Mouse (Mus musculus): ENCODE measurements at regions not wholly inside any gene's neighbourhood (a gene's known extent, or its start where the extent isn't known, plus 50 kb on each side); places are given as distances from the start of the nearest gene placed in this dataset.
A peak's percentile ranks its signal among the peaks of the same experiment; 100 is the strongest.

GRCm38 (mm10) chr5:133806891-133807290 lies 292.6 kb upstream of the Castor2 start:
- no peaks in the 10 kb centered on the region; the same call in 1 of the 2 replicates for H3K4me1 ChIP-seq (ENCODE audit: control insufficient read depth, insufficient read depth, low read length)
- no peak for ATAC-seq (ENCODE audit: low FRiP score)
- H3K36me3 ChIP-seq (ENCODE audit: control insufficient read depth, insufficient read depth, low read length) = no peaks in the 10 kb centered on the region
- no peak overlapping the region for H3K4me3 ChIP-seq (ENCODE audit: low read depth, low read length)
- H3K9me3 ChIP-seq (ENCODE audit: control insufficient read depth, low read length) = no peaks in the 10 kb centered on the region
- WGBS = 56% methylated on average over 7 of the region's 7 CpGs
- no peak for DNase-seq (ENCODE audit: low spot score, missing footprints)
- H3K27me3 ChIP-seq (ENCODE audit: control insufficient read depth, insufficient read depth, low read length) = no peaks in the 10 kb centered on the region
- no peak overlapping the region for H3K27ac ChIP-seq (ENCODE audit: low read depth, low read length)
- no peak overlapping the region for H3K4me2 ChIP-seq
- H3K9ac ChIP-seq (ENCODE audit: low read length) = no peak overlapping the region

GRCm38 (mm10) chr5:133802001-133802400 lies 297.5 kb upstream of the Castor2 start:
- H3K4me3 ChIP-seq (ENCODE audit: low read depth, low read length) = no peak overlapping the region
- H3K27ac ChIP-seq (ENCODE audit: low read depth, low read length) = no peak overlapping the region
- H3K36me3 ChIP-seq (ENCODE audit: control insufficient read depth, insufficient read depth, low read length) = no peaks in the 10 kb centered on the region
- H3K4me2 ChIP-seq = no peak overlapping the region
- WGBS = 81% methylated on average over 3 of the region's 3 CpGs
- no peaks in the 10 kb centered on the region for H3K9me3 ChIP-seq (ENCODE audit: control insufficient read depth, low read length)
- no peaks in the 10 kb centered on the region for H3K27me3 ChIP-seq (ENCODE audit: control insufficient read depth, insufficient read depth, low read length)
- DNase-seq (ENCODE audit: low spot score, missing footprints) = peak; percentile 85
- no peaks in the 10 kb centered on the region for H3K4me1 ChIP-seq (ENCODE audit: control insufficient read depth, insufficient read depth, low read length)
- ATAC-seq (ENCODE audit: low FRiP score) = no peak
- H3K9ac ChIP-seq (ENCODE audit: low read length) = no peak overlapping the region

DNA sequence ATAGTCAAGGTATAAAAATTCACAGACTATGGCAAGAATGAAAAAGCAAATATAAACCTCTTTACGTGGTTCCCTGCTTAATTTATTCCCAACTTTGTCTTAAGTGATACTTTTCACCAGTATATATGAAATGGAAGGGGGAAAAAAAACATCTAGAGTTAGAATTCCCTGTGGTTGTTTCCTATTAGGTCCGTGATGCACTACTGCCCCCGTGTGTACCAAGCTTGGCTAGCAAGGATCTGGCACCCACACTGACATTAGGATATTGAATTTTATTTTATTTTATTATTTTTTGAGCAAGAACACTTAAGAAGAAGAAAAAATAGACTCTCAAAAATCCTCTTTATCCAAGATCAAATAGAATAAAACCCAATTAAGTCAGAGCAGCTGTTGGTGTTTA lies 303.9 kb upstream of the Castor2 start:
- H3K27me3 ChIP-seq (ENCODE audit: control insufficient read depth, insufficient read depth, low read length) = no peaks in the 10 kb centered on the region
- H3K9ac ChIP-seq (ENCODE audit: low read length) = no peak overlapping the region
- ATAC-seq (ENCODE audit: low FRiP score) (no peak), DNase-seq (ENCODE audit: low spot score, missing footprints) (peak; percentile 93)
- no peak overlapping the region for H3K4me2 ChIP-seq
- no peaks in the 10 kb centered on the region for H3K9me3 ChIP-seq (ENCODE audit: control insufficient read depth, low read length)
- no peaks in the 10 kb centered on the region for H3K36me3 ChIP-seq (ENCODE audit: control insufficient read depth, insufficient read depth, low read length)
- no peak overlapping the region for H3K27ac ChIP-seq (ENCODE audit: low read depth, low read length)
- 38% methylated on average over 3 of the region's 3 CpGs for WGBS
- H3K4me3 ChIP-seq (ENCODE audit: low read depth, low read length) = no peak overlapping the region
- H3K4me1 ChIP-seq (ENCODE audit: control insufficient read depth, insufficient read depth, low read length) = no peaks in the 10 kb centered on the region

- Histone ChIP-seq H3K27ac (ENCODE audit: low read depth, low read length) (no peak overlapping the region), H3K4me3 (ENCODE audit: low read depth, low read length) (no peak overlapping the region), H3K9me3 (ENCODE audit: control insufficient read depth, low read length) (no peaks in the 10 kb centered on the region), H3K4me1 (ENCODE audit: control insufficient read depth, insufficient read depth, low read length) (no peaks in the 10 kb centered on the region), H3K27me3 (ENCODE audit: control insufficient read depth, insufficient read depth, low read length) (no peaks in the 10 kb centered on the region), H3K9ac (ENCODE audit: low read length) (no peak overlapping the region), H3K36me3 (ENCODE audit: control insufficient read depth, insufficient read depth, low read length) (no peaks in the 10 kb centered on the region), H3K4me2 (no peak overlapping the region)
- 79% methylated on average over 6 of the region's 6 CpGs for WGBS
- ATAC-seq (ENCODE audit: low FRiP score) (no peak), DNase-seq (ENCODE audit: low spot score, missing footprints) (no peak)
These were observed 308.8 kb upstream of the Castor2 start for GRCm38 (mm10) chr5:133790726-133791125.

DNA sequence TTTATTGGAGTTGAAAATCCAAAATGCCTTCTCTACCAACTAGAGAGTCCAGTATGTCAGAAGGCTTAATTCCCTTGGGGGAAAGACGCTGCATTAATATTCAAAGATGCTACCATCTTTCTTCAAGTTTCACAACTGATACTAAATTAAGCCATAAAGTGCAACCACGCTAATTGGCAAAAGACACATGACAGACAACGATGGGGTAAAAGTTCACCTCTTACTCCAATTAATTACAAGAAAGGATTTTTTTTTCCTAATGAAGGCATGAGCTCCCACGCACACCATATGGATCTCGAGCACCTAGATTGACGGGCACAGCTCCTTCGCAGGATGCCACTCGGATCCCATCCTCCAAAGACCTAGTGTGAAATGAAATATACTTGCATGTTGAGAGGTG lies 311.5 kb upstream of the Castor2 start:
- DNase-seq (ENCODE audit: low spot score, missing footprints) = no peak
- no peak overlapping the region for H3K4me3 ChIP-seq (ENCODE audit: low read depth, low read length)
- no peaks in the 10 kb centered on the region for H3K36me3 ChIP-seq (ENCODE audit: control insufficient read depth, insufficient read depth, low read length)
- H3K9me3 ChIP-seq (ENCODE audit: control insufficient read depth, low read length) = no peaks in the 10 kb centered on the region
- 95% methylated on average over 8 of the region's 8 CpGs for WGBS
- no peak overlapping the region for H3K9ac ChIP-seq (ENCODE audit: low read length)
- ATAC-seq (ENCODE audit: low FRiP score) = no peak
- no peak overlapping the region for H3K27ac ChIP-seq (ENCODE audit: low read depth, low read length)
- no peaks in the 10 kb centered on the region for H3K27me3 ChIP-seq (ENCODE audit: control insufficient read depth, insufficient read depth, low read length)
- no peak overlapping the region for H3K4me2 ChIP-seq
- no peaks in the 10 kb centered on the region for H3K4me1 ChIP-seq (ENCODE audit: control insufficient read depth, insufficient read depth, low read length)

- H3K4me1 ChIP-seq (ENCODE audit: control insufficient read depth, insufficient read depth, low read length) = no peaks in the 10 kb centered on the region
- WGBS = 86% methylated on average over 7 of the region's 7 CpGs
- H3K9ac ChIP-seq (ENCODE audit: low read length) = no peak overlapping the region
- no peaks in the 10 kb centered on the region for H3K36me3 ChIP-seq (ENCODE audit: control insufficient read depth, insufficient read depth, low read length)
- H3K27me3 ChIP-seq (ENCODE audit: control insufficient read depth, insufficient read depth, low read length) = no peaks in the 10 kb centered on the region
- DNase-seq (ENCODE audit: low spot score, missing footprints) (no peak), ATAC-seq (ENCODE audit: low FRiP score) (no peak)
- no peaks in the 10 kb centered on the region for H3K9me3 ChIP-seq (ENCODE audit: control insufficient read depth, low read length)
- H3K4me2 ChIP-seq = no peak overlapping the region
- no peak overlapping the region for H3K27ac ChIP-seq (ENCODE audit: low read depth, low read length)
- no peak overlapping the region for H3K4me3 ChIP-seq (ENCODE audit: low read depth, low read length)
These were observed 312.0 kb upstream of the Castor2 start for GRCm38 (mm10) chr5:133787491-133787890.

GRCm38 (mm10) chr5:133776591-133776990 lies 322.9 kb upstream of the Castor2 start:
- ATAC-seq (ENCODE audit: low FRiP score) = no peak
- no peaks in the 10 kb centered on the region for H3K36me3 ChIP-seq (ENCODE audit: control insufficient read depth, insufficient read depth, low read length)

GRCm38 (mm10) chr5:133774116-133774515 lies 325.4 kb upstream of the Castor2 start:
- no peak for DNase-seq (ENCODE audit: low spot score, missing footprints)
- Histone ChIP-seq H3K9ac (ENCODE audit: low read length) (no peak overlapping the region), H3K36me3 (ENCODE audit: control insufficient read depth, insufficient read depth, low read length) (no peaks in the 10 kb centered on the region), H3K4me2 (no peak overlapping the region), H3K4me3 (ENCODE audit: low read depth, low read length) (no peak overlapping the region), H3K4me1 (ENCODE audit: control insufficient read depth, insufficient read depth, low read length) (no peaks in the 10 kb centered on the region), H3K27me3 (ENCODE audit: control insufficient read depth, insufficient read depth, low read length) (no peaks in the 10 kb centered on the region), H3K27ac (ENCODE audit: low read depth, low read length) (no peak overlapping the region), H3K9me3 (ENCODE audit: control insufficient read depth, low read length) (no peaks in the 10 kb centered on the region)
- WGBS = 93% methylated on average over 3 of the region's 3 CpGs
- no peak for ATAC-seq (ENCODE audit: low FRiP score)

More at GRCm38 (mm10) chr5:133776591-133776990, 322.9 kb upstream of the Castor2 start:
- Histone ChIP-seq H3K4me2 (no peak overlapping the region), H3K9me3 (ENCODE audit: control insufficient read depth, low read length) (no peaks in the 10 kb centered on the region), H3K4me1 (ENCODE audit: control insufficient read depth, insufficient read depth, low read length) (no peaks in the 10 kb centered on the region), H3K9ac (ENCODE audit: low read length) (no peak overlapping the region), H3K4me3 (ENCODE audit: low read depth, low read length) (no peak overlapping the region), H3K27ac (ENCODE audit: low read depth, low read length) (no peak overlapping the region), H3K27me3 (ENCODE audit: control insufficient read depth, insufficient read depth, low read length) (no peaks in the 10 kb centered on the region)
- no peak for DNase-seq (ENCODE audit: low spot score, missing footprints)

- no peaks in the 10 kb centered on the region for H3K36me3 ChIP-seq (ENCODE audit: control insufficient read depth, insufficient read depth, low read length)
- no peak overlapping the region for H3K4me2 ChIP-seq
- H3K27me3 ChIP-seq (ENCODE audit: control insufficient read depth, insufficient read depth, low read length) = no peaks in the 10 kb centered on the region
- H3K4me3 ChIP-seq (ENCODE audit: low read depth, low read length) = no peak overlapping the region
- no peak overlapping the region for H3K27ac ChIP-seq (ENCODE audit: low read depth, low read length)
- no peaks in the 10 kb centered on the region for H3K4me1 ChIP-seq (ENCODE audit: control insufficient read depth, insufficient read depth, low read length)
- no peaks in the 10 kb centered on the region for H3K9me3 ChIP-seq (ENCODE audit: control insufficient read depth, low read length)
- H3K9ac ChIP-seq (ENCODE audit: low read length) = no peak overlapping the region
- 79% methylated on average over 2 of the region's 2 CpGs for WGBS
- ATAC-seq (ENCODE audit: low FRiP score) (no peak), DNase-seq (ENCODE audit: low spot score, missing footprints) (no peak)
These were observed 330.7 kb upstream of the Castor2 start for GRCm38 (mm10) chr5:133768856-133769255.

GRCm38 (mm10) chr5:133757817-133758216 lies 341.7 kb upstream of the Castor2 start:
- 0 out of 2 replicates have a peak, but pooled peaks cover 2% of the 10 kb centered on the region for H3K4me1 ChIP-seq (ENCODE audit: control insufficient read depth, insufficient read depth, low read length)
- H3K9ac ChIP-seq (ENCODE audit: low read length) = no peak overlapping the region
- H3K4me2 ChIP-seq = no peak overlapping the region
- DNase-seq (ENCODE audit: low spot score, missing footprints) = no peak
- 94% methylated on average over 2 of the region's 2 CpGs for WGBS
- H3K27me3 ChIP-seq (ENCODE audit: control insufficient read depth, insufficient read depth, low read length) = no peaks in the 10 kb centered on the region
- no peak overlapping the region for H3K27ac ChIP-seq (ENCODE audit: low read depth, low read length)
- no peak for ATAC-seq (ENCODE audit: low FRiP score)
- H3K9me3 ChIP-seq (ENCODE audit: control insufficient read depth, low read length) = no peaks in the 10 kb centered on the region
- H3K4me3 ChIP-seq (ENCODE audit: low read depth, low read length) = no peak overlapping the region
- no peaks in the 10 kb centered on the region for H3K36me3 ChIP-seq (ENCODE audit: control insufficient read depth, insufficient read depth, low read length)
